Mouse (Mus musculus) liver, adult 2 months (tissue): Measurements from ENCODE around the gene Ust.

Source experiments
- CTCF ChIP-seq: fragments of 200-500 bp; IDR thresholded peaks from 2 replicates; pipeline ENCODE4 v1.5.1; 2011; ENCODE audit warnings: low read depth, low read length, control low read depth
- POLR2A ChIP-seq: fragments of 200-500 bp; IDR thresholded peaks from 2 replicates; pipeline ENCODE4 v1.6.1; 2011; ENCODE audit warnings: low read length, control low read depth; ENCODE audit not compliant: insufficient read depth; ENCODE audit errors: extremely low read depth

DNA sequence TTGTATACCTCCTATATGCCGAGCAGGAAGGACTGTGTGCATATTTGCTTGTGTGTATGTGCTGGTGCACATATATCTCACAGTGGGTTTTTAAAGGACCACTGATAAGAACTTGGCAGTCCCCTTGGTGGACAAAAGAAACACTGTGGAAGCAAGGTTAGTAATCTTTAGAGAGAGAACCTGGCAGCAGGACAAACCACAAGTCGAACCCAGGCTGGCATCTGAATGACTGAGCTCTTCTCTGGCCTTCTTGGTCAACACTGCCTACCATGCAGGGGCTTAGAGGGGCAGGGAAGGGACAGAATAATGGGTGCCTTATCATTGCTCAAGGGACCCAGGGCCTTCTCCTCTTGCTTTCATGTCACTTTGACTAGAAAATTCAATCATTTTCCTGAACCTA is 294.0 kb downstream of the Ust start:
- TF ChIP-seq CTCF = no peak
- TF ChIP-seq POLR2A = no peak
